Mouse (Mus musculus): ENCODE measurements at regions not wholly inside any gene's neighbourhood (a gene's known extent, or its start where the extent isn't known, plus 50 kb on each side); places are given as distances from the start of the nearest gene placed in this dataset.

- no peak overlapping the region for H3K4me3 ChIP-seq
- no peaks in the 10 kb centered on the region for H3K36me3 ChIP-seq
- no peak overlapping the region for H3K27ac ChIP-seq (replicated peaks)
- no peaks in the 10 kb centered on the region for H3K9me3 ChIP-seq
- no peak overlapping the region for H3K4me2 ChIP-seq
- no peak for ATAC-seq (ENCODE audit: low FRiP score, low read depth)
- H3K4me1 ChIP-seq (replicated peaks), result no peaks in the 10 kb centered on the region
- H3K27me3 ChIP-seq, result no peaks in the 10 kb centered on the region
- H3K9ac ChIP-seq, result no peak overlapping the region
- WGBS, result 90% methylated on average over 3 of the region's 3 CpGs
Measured at GRCm38 (mm10) chr10:19091949-19092348, 76.5 kb upstream of the Tnfaip3 start.

GRCm38 (mm10) chr10:19091110-19091509 lies 75.7 kb upstream of the Tnfaip3 start:
- no peaks in the 10 kb centered on the region for H3K27me3 ChIP-seq
- no peaks in the 10 kb centered on the region for H3K36me3 ChIP-seq
- H3K27ac ChIP-seq (replicated peaks), result no peak overlapping the region
- no peak overlapping the region for H3K4me3 ChIP-seq
- no peaks in the 10 kb centered on the region for H3K9me3 ChIP-seq
- ATAC-seq (ENCODE audit: low FRiP score, low read depth), result no peak
- H3K4me1 ChIP-seq (replicated peaks), result no peaks in the 10 kb centered on the region
- WGBS, result 54% methylated on average over 3 of the region's 3 CpGs
- H3K4me2 ChIP-seq, result no peak overlapping the region
- H3K9ac ChIP-seq, result no peak overlapping the region

- ATAC-seq (ENCODE audit: low FRiP score, low read depth), result no peak
- WGBS, result 94% methylated on average over 1 of the region's 1 CpGs
- Histone ChIP-seq H3K9me3 (no peaks in the 10 kb centered on the region), H3K4me1 (replicated peaks) (no peaks in the 10 kb centered on the region), H3K27me3 (no peaks in the 10 kb centered on the region), H3K9ac (no peak overlapping the region), H3K4me3 (no peak overlapping the region), H3K4me2 (no peak overlapping the region), H3K27ac (replicated peaks) (no peak overlapping the region), H3K36me3 (no peaks in the 10 kb centered on the region)
Measured at GRCm38 (mm10) chr10:19086995-19087394, 71.5 kb upstream of the Tnfaip3 start.

GRCm38 (mm10) chr10:19082136-19082535 lies 66.7 kb upstream of the Tnfaip3 start:
- no peak overlapping the region for H3K9ac ChIP-seq
- ATAC-seq (ENCODE audit: low FRiP score, low read depth), result no peak
- no peaks in the 10 kb centered on the region for H3K36me3 ChIP-seq
- no peaks in the 10 kb centered on the region for H3K4me1 ChIP-seq (replicated peaks)
- no peak overlapping the region for H3K4me3 ChIP-seq
- no peak overlapping the region for H3K4me2 ChIP-seq
- H3K9me3 ChIP-seq, result no peaks in the 10 kb centered on the region
- H3K27me3 ChIP-seq, result no peaks in the 10 kb centered on the region
- WGBS, result 91% methylated on average over 4 of the region's 4 CpGs
- no peak overlapping the region for H3K27ac ChIP-seq (replicated peaks)

- ATAC-seq (ENCODE audit: low FRiP score, low read depth), result no peak
- Histone ChIP-seq H3K4me1 (replicated peaks) (no peaks in the 10 kb centered on the region), H3K27ac (replicated peaks) (no peak overlapping the region), H3K9me3 (no peaks in the 10 kb centered on the region), H3K27me3 (no peaks in the 10 kb centered on the region), H3K9ac (no peak overlapping the region), H3K36me3 (no peaks in the 10 kb centered on the region), H3K4me3 (no peak overlapping the region), H3K4me2 (no peak overlapping the region)
- 76% methylated on average over 4 of the region's 4 CpGs for WGBS
Measured at GRCm38 (mm10) chr10:19078047-19078446, 62.6 kb upstream of the Tnfaip3 start.

GRCm38 (mm10) chr10:19068377-19068776 lies 52.9 kb upstream of the Tnfaip3 start:
- no peak for ATAC-seq (ENCODE audit: low FRiP score, low read depth)
- WGBS, result 86% methylated on average over 5 of the region's 5 CpGs
- H3K4me1 ChIP-seq (replicated peaks), result no peaks in the 10 kb centered on the region
- no peak overlapping the region for H3K9ac ChIP-seq
- no peak overlapping the region for H3K4me2 ChIP-seq
- no peaks in the 10 kb centered on the region for H3K36me3 ChIP-seq
- H3K27ac ChIP-seq (replicated peaks), result no peak overlapping the region
- H3K4me3 ChIP-seq, result no peak overlapping the region
- no peaks in the 10 kb centered on the region for H3K9me3 ChIP-seq
- no peaks in the 10 kb centered on the region for H3K27me3 ChIP-seq

- no peaks in the 10 kb centered on the region for H3K27me3 ChIP-seq
- 85% methylated on average over 3 of the region's 3 CpGs for WGBS
- no peak overlapping the region for H3K4me3 ChIP-seq
- H3K9ac ChIP-seq, result no peak overlapping the region
- no peaks in the 10 kb centered on the region for H3K36me3 ChIP-seq
- H3K9me3 ChIP-seq, result no peaks in the 10 kb centered on the region
- H3K27ac ChIP-seq (replicated peaks), result no peak overlapping the region
- no peak overlapping the region for H3K4me2 ChIP-seq
- ATAC-seq (ENCODE audit: low FRiP score, low read depth), result no peak
- H3K4me1 ChIP-seq (replicated peaks), result no peaks in the 10 kb centered on the region
Measured at GRCm38 (mm10) chr10:19067623-19068022, 52.2 kb upstream of the Tnfaip3 start.

- H3K36me3 ChIP-seq, result no peaks in the 10 kb centered on the region
- no peak for ATAC-seq (ENCODE audit: low FRiP score, low read depth)
- no peak overlapping the region for H3K27ac ChIP-seq (replicated peaks)
- no peak overlapping the region for H3K4me3 ChIP-seq
- H3K4me2 ChIP-seq, result no peak overlapping the region
- no peaks in the 10 kb centered on the region for H3K27me3 ChIP-seq
- no peaks in the 10 kb centered on the region for H3K4me1 ChIP-seq (replicated peaks)
- WGBS, result 90% methylated on average over 5 of the region's 5 CpGs
- no peaks in the 10 kb centered on the region for H3K9me3 ChIP-seq
- H3K9ac ChIP-seq, result no peak overlapping the region
Measured at GRCm38 (mm10) chr10:19066821-19067350, 51.4 kb upstream of the Tnfaip3 start.

Data from hindbrain, embryonic 15.5 days (tissue).